Mouse (Mus musculus) gonadal fat pad, adult 2 months (tissue): ENCODE measurements around the gene Olfr110. TPM values are rescaled to one million over a fixed set of nuclear protein-coding genes. Genes with fewer than 3 reads are reported as not detected.
"Not testable (repeated sequence)": the region's sequence is repeated elsewhere in the genome, so short reads cannot be mapped to it uniquely, and the experiment has no call there.

Source experiments
- DNase-seq: peaks from one replicate; pipeline ENCODE4 v3.0.0-alpha.2; 2012; ENCODE audit warnings: low read depth
- polyA plus RNA-seq: library from polyadenylated mRNA; depleted of rRNA; stranded (reverse); fragments of >200 nt; gene quantifications from 2 replicates; pipeline ENCODE4 v1.2.3, GENCODE M21; 2012; rRNA removed

The Olfr110 gene
- polyA plus RNA-seq = not detected in 2 replicates

DNA sequence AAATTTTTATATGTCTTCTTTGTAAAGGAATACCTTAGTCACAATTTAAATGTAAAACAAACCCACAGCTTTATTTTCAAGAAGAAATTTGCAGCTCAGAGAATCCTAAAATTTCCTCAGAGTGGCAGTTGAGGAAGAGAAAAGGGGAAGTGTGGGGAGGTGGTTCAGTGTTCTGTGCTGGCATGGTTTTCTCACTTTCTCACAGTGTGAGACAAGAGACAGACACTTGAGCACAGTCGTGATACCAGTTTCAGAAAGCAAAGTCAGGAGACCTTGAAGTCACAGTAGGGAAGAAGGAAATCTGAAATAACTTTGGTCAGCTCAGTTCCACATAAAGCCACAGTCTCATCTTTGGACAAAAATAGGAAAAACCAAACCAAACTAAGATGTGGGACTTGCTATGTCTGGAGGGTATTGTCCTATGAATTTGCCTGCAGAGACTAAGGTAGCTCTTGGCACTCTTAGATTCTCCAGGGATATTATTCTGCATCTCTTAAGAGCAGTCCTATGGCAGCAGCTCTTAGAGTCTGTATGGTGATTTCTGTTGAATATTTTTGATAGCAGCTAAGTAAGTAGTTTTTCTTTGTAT, at the start of gene Olfr110:
Gene Olfr110, plus strand, starts transcription at position 539 of the 589 bp plus-strand sequence.
- no peak for DNase-seq

GRCm38 (mm10) chr17:37445180-37445579, 47.1 kb upstream of the Olfr110 start, which contains the start of gene Olfr108:
TSS of gene Olfr108 (plus strand) at chr17:37445480.
- no peak for DNase-seq

GRCm38 (mm10) chr17:37458616-37459015, 33.7 kb upstream of the Olfr110 start, which contains the start of gene Olfr109:
TSS of gene Olfr109 (plus strand) at chr17:37458916.
- DNase-seq = no peak

DNA sequence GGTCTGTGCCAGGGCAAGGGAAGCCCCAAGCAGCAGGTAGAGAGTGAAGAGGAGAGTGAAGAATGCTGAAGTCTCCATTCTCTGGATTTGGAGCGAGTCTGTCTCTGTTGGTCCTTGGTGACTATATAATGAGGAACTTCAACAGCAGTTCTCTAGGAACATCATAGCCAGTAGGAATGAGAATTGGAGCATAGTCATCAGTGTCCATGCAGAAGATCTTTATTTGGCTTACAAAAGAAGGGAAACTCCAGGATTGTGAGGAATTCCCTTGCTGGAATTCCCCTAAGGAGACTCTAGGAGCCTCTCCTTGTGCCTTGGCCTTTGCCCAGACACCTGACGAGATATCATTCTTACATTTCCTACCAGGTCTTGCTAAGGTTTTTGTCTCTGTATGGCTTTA, 8.8 kb upstream of the Olfr110 start, which contains the start of gene H2-M2:
Gene H2-M2, minus strand, starts transcription at position 101 of the 400 bp plus-strand sequence.
- no peak for DNase-seq

DNA sequence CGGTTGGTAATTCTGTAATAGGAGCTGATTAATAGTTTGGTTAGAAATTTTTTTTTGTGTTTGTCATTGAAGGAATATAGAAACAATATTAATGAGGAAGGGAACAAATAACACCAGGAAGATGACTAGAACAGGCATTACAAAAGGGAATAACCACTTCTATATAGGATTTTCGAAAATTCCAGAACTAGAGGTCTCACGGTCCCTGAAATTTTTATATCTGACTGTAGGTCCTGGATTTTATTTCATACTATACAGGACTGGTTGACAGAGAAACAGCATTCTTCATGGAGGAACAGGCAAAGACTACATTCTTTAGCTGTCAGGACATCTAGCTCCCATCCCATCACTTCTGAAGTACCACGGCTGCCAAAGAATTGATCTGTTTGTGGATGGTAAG, 15.5 kb downstream of the Olfr110 start, which contains the start of gene Olfr111:
Gene Olfr111, plus strand, starts transcription at position 301 of the 400 bp plus-strand sequence.
- no peak for DNase-seq

- DNase-seq = not testable (repeated sequence)
Observed at GRCm38 (mm10) chr17:37524612-37525011, 32.3 kb downstream of the Olfr110 start.

GRCm38 (mm10) chr17:37525427-37525826, 33.2 kb downstream of the Olfr110 start:
- DNase-seq = not testable (repeated sequence)

GRCm38 (mm10) chr17:37535173-37535572, 42.9 kb downstream of the Olfr110 start:
- DNase-seq = no peak

GRCm38 (mm10) chr17:37538416-37538815, 46.1 kb downstream of the Olfr110 start:
- DNase-seq = not testable (repeated sequence)

- no peak for DNase-seq
Observed at GRCm38 (mm10) chr17:37541454-37542119, 49.3 kb downstream of the Olfr110 start.

GRCm38 (mm10) chr17:37543800-37544435, 51.6 kb downstream of the Olfr110 start:
- DNase-seq = no peak

Other genes starting within 250 kb of the Olfr110 start
- not detected in 2 replicates for gene Olfr98, start 228.7 kb upstream of the Olfr110 start, polyA plus RNA-seq
- 6.7 and 8.0 TPM in 2 replicates for gene H2-M3, start 222.2 kb upstream of the Olfr110 start, polyA plus RNA-seq
- not detected in 2 replicates for gene Olfr99, start 209.0 kb upstream of the Olfr110 start, polyA plus RNA-seq
- gene Olfr101, start 188.2 kb upstream of the Olfr110 start, polyA plus RNA-seq = not detected in 2 replicates
- gene Olfr102, start 175.4 kb upstream of the Olfr110 start, polyA plus RNA-seq = not detected in 2 replicates
- gene Olfr103, start 152.8 kb upstream of the Olfr110 start, polyA plus RNA-seq = not detected in 2 replicates
- gene Olfr104-ps, start 132.9 kb upstream of the Olfr110 start, polyA plus RNA-seq = not detected in 2 replicates
- gene Olfr105-ps, start 113.4 kb upstream of the Olfr110 start, polyA plus RNA-seq = not detected in 2 replicates
- gene Olfr106-ps, start 102.1 kb upstream of the Olfr110 start, polyA plus RNA-seq = not detected in 2 replicates
- gene Olfr107, start 93.2 kb upstream of the Olfr110 start, polyA plus RNA-seq = not detected in 2 replicates
- not detected in 2 replicates for gene Olfr108, start 47.0 kb upstream of the Olfr110 start, polyA plus RNA-seq
- gene Olfr109, start 33.6 kb upstream of the Olfr110 start, polyA plus RNA-seq = not detected in 2 replicates
- gene H2-M2, start 8.9 kb upstream of the Olfr110 start, polyA plus RNA-seq = 0.09 TPM in 1 of 2 replicates, not detected in the other
- 0.14 TPM in 1 of 2 replicates, not detected in the other for gene Olfr111, start 15.6 kb downstream of the Olfr110 start, polyA plus RNA-seq
- not detected in 2 replicates for gene Olfr112, start 77.0 kb downstream of the Olfr110 start, polyA plus RNA-seq
- gene Olfr113, start 85.2 kb downstream of the Olfr110 start, polyA plus RNA-seq = not detected in 2 replicates
- gene Olfr114, start 100.3 kb downstream of the Olfr110 start, polyA plus RNA-seq = not detected in 2 replicates
- gene Olfr115, start 134.6 kb downstream of the Olfr110 start, polyA plus RNA-seq = not detected in 2 replicates
- not detected in 2 replicates for gene Olfr116, start 134.7 kb downstream of the Olfr110 start, polyA plus RNA-seq
- gene Olfr117, start 171.3 kb downstream of the Olfr110 start, polyA plus RNA-seq = not detected in 2 replicates
- gene Olfr118, start 174.5 kb downstream of the Olfr110 start, polyA plus RNA-seq = not detected in 2 replicates
- gene Olfr119, start 204.1 kb downstream of the Olfr110 start, polyA plus RNA-seq = not detected in 2 replicates
- gene Olfr120, start 229.3 kb downstream of the Olfr110 start, polyA plus RNA-seq = not detected in 2 replicates